Mouse (Mus musculus): ENCODE data around the gene Sdhb.

GRCm38 (mm10) chr4:140961467-140962206, 634 bp downstream of the Sdhb start:
- TF ChIP-seq POLR2A (IDR thresholded peaks at IDR 0.05; ENCODE audit: control insufficient read depth in 1 of 2, insufficient read depth in 1 of 2, low read depth in 1 of 2, low read length in 2 of 2, poor library complexity in 1 of 2) (no peak), TCF12 (IDR thresholded peaks at IDR 0.05; ENCODE audit: low read depth, low read length) (no peak; the same call in 1 of the 2 replicates)
